Mouse (Mus musculus): Measurements from ENCODE around the gene Cyp4f17. TPM values are rescaled to one million over a fixed set of nuclear protein-coding genes. Genes with fewer than 3 reads are reported as not detected.
A peak's percentile ranks its signal among the peaks of the same experiment; 100 is the strongest.
"Not testable (repeated sequence)": the region's sequence is repeated elsewhere in the genome, so short reads cannot be mapped to it uniquely, and the experiment has no call there.

Cyp4f17 gene
- polyA plus RNA-seq, 1 experiment from 2014 or later = 7.8 TPM

DNA sequence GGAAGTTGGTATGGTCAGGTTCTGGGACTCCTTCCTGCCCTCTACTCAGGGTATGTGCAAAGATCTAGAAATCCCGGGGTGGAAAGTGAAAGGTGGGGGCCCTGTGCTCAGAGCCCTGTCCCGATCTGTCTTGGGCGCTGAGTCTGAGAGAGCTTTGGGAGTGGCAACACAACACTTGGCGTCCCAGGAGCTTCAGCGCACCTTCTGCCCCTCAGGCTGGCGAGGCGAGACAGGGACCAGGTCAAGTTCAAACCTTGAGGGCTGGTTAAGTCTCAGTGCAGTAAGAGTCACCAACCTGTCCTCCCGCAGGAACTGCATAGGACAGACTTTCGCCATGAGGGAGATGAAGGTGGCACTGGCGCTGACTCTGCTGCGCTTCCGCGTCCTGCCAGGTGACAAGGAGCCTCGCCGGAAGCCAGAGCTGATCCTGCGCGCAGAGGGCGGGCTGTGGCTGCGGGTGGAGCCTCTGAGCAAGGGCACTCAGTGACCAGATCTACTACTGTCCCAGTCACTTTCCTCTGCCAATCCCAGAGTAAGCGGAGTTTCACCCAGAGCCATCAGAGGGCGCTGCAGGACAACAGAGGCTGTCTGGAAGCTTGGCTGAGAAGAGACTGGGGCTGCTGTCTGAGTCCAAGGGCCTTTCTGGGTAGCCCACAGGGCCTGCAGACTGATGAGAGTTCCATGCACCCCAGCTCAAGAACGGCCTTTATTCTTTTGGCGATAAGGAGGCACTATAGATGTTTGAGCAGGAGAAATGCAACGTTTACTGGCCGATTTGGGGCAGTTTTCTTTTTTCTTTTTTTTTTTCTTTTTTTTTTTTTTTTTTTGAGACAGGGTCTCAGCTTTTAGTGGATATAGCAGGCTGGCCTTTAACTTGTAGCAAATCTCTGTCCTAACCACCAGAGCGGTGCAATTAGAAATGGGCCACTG, 22.8 kb downstream of the Cyp4f17 start:
- Histone ChIP-seq H3K27ac (replicated peaks) (no peak overlapping the region), H3K4me2 (replicated peaks) (peak overlapping the region; percentile 30), H3K4me3 (no peak overlapping the region), H3K9me3 (no peaks in the 10 kb centered on the region), H3K27me3 (no peaks in the 10 kb centered on the region), H3K36me3 (peaks cover 2% of the 10 kb centered on the region; the same call in 1 of the 2 replicates), H3K9ac (replicated peaks) (no peak overlapping the region), H3K4me1 (peaks cover 5% of the 10 kb centered on the region)
- ATAC-seq (replicated peaks) = 0 out of 2 replicates have a peak, but pooled peaks have one; percentile 13
- WGBS = 18% methylated on average over 26 of the region's 26 CpGs

DNA sequence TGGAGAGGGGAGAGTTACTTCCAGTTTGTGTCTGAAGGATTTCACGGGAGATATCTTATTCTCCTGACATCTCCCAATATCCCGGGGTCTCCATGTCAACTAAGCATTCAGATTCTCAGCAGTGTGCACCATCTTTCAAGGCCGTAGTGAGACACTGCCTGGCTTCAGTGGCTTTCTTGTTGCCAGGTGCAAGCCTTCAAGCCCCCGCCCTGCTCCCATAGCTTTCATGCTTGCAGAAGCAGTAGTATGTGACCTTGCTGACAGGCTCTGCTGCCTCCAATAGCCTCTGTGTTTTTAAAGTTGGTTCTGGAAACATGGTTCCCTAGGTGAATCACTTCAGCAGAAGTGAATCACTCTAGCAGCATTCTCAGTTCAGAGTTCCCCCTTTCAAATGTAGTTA, 26.5 kb downstream of the Cyp4f17 start:
- not testable (repeated sequence) for H3K36me3 ChIP-seq; H3K27me3 ChIP-seq; H3K9ac ChIP-seq (replicated peaks); H3K4me3 ChIP-seq; H3K27ac ChIP-seq (replicated peaks); H3K9me3 ChIP-seq; H3K4me2 ChIP-seq (replicated peaks); ATAC-seq (replicated peaks)
- WGBS = 72% methylated on average over 4 of the region's 4 CpGs
- peaks cover 15% of the 10 kb centered on the region for H3K4me1 ChIP-seq

DNA sequence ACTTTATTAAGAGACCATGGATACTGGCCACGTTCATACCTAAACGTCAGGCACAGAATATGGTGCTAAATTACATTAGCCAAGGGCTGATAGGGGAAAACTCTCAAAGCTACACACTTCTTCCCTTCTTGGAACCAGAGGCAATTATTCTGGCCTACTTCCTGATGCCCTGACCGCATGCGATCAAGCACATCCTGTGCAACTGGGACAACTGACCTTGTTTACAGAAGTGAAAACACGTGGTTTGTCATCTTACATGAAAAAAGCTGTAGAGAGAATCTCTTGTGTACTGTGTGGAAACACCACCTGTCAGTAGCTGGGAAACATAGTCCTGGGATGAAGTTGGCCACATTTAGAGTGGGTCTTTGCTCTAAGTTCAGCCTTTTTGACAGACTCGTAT, 28.2 kb downstream of the Cyp4f17 start:
- no peaks in the 10 kb centered on the region for H3K36me3 ChIP-seq
- H3K4me1 ChIP-seq = peaks cover 10% of the 10 kb centered on the region
- H3K4me3 ChIP-seq = no peak overlapping the region
- 89% methylated on average over 6 of the region's 6 CpGs for WGBS
- no peak overlapping the region for H3K4me2 ChIP-seq (replicated peaks)
- ATAC-seq (replicated peaks) = no peak
- no peak overlapping the region for H3K9ac ChIP-seq (replicated peaks)
- H3K9me3 ChIP-seq = no peaks in the 10 kb centered on the region
- no peak overlapping the region for H3K27ac ChIP-seq (replicated peaks)
- no peaks in the 10 kb centered on the region for H3K27me3 ChIP-seq

DNA sequence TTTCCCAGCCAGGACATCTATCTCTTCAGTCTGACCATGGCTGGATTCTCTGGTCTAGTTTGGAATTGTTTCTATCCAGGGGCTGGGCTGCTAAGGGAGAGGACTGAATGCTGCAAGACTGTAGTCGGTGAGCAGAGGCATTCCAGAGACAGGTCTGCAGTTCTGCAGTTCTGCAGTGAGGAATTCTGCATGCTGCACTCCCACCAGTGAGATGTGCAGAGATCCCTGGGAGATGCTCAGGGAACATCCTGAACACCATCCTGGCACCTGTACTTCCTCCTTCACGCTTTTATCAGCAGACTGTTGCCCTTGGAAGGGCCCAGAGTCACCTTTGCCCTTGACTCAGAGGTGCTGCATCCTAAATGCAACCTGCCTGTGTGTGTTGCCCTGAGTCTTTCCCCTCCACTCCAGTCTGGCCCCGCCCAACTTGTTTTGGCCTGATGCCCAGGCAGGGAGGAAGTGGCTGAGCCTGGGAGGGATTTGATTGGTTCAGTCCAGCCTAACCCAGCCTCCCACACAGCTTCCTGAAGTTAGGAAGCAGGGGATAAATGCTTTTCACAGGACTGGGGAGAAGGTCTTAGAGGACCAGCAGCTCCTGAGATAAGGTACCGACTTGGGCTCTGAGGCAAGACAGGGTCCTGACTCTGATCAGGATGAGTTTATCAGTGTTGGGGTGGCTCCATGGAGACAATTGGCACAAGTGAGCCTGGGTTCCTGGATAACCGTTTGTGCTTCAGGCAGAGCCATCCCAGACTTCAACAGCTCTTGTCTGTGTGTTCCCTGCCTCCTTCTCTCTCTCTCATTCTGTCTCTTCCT, 30.4 kb downstream of the Cyp4f17 start, which contains the start of gene Cyp4f16:
Gene Cyp4f16 (plus strand): TSS at position 508 of the 816 bp plus-strand sequence.
- 7% methylated on average over 5 of the region's 5 CpGs for WGBS
- peak within 1 kb of the TSS; percentile 69 for H3K4me2 ChIP-seq (replicated peaks)
- peak within 1 kb of the TSS; percentile 49 for H3K4me3 ChIP-seq
- H3K9ac ChIP-seq (replicated peaks) = peak within 1 kb of the TSS; percentile 60
- H3K4me1 ChIP-seq; H3K27me3 ChIP-seq; H3K27ac ChIP-seq (replicated peaks); H3K9me3 ChIP-seq; H3K36me3 ChIP-seq: not testable (repeated sequence)
- ATAC-seq (replicated peaks) = peak; percentile 95

DNA sequence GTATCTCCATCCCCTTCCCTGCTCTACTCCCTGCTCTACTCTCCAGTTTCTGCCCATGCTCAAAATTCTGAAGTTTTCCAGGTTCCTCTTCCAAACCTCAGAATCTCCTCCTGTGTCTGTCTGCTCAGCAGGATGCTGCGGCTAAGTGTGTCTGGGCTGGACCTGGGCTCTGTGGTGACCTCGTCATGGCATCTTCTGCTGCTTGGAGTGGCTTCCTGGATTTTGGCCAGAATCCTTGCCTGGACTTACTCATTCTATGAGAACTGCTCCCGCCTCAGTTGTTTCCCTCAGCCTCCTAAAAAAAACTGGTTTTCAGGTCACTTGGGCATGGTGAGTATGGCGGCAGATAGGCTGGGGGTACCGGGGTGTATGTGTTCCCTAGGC, 31.0 kb downstream of the Cyp4f17 start:
- peak overlapping the region; percentile 69 for H3K4me2 ChIP-seq (replicated peaks)
- H3K4me1 ChIP-seq = peaks cover 10% of the 10 kb centered on the region
- no peaks in the 10 kb centered on the region for H3K27me3 ChIP-seq
- ATAC-seq (replicated peaks) = no peak
- peak overlapping the region; percentile 49 for H3K4me3 ChIP-seq
- H3K36me3 ChIP-seq = no peaks in the 10 kb centered on the region
- H3K9me3 ChIP-seq = no peaks in the 10 kb centered on the region
- WGBS = 67% methylated on average over 5 of the region's 5 CpGs
- no peak overlapping the region for H3K27ac ChIP-seq (replicated peaks)
- peak overlapping the region; percentile 60 for H3K9ac ChIP-seq (replicated peaks)

DNA sequence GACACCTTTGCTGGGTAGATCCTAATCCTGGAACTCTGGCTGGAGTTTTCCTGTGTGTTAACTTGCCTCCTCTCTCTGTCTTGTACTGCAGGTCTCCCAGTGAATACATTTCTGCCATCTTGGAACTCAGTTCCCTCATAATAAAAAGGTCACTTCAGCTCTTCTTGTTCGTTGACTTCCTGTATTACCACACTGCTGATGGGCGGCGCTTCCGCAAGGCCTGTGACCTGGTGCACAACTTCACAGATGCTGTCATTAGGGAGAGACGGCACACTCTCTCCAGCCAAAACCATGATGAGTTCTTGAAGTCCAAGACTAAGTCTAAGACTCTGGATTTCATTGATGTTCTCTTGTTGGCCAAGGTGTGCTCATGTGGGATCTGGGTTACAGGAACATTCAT, 38.9 kb downstream of the Cyp4f17 start:
- not testable (repeated sequence) for ATAC-seq (replicated peaks); H3K27ac ChIP-seq (replicated peaks); H3K27me3 ChIP-seq; H3K36me3 ChIP-seq; H3K4me2 ChIP-seq (replicated peaks); H3K9ac ChIP-seq (replicated peaks); H3K4me1 ChIP-seq; H3K9me3 ChIP-seq; H3K4me3 ChIP-seq
- 92% methylated on average over 5 of the region's 5 CpGs for WGBS

DNA sequence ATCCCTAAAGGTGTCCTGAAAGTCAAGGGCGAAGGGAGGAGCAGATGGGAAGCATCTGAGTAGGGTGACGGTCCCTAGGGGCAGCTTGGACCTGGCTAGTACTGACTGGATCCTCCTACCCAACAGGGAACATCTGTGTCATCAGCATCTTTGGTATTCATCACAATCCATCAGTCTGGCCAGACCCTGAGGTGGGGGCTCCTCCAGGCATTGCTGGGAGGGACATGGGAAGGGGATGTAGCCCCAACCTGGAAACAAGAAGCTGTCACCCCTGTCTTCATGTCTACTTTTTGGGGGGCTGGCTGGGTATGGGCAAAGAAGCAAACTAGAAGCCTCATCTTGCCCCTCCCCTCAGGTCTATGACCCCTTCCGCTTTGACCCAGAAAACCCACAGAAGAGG, 44.5 kb downstream of the Cyp4f17 start:
- H3K9ac ChIP-seq (replicated peaks) = peak overlapping the region; percentile 40; the same call in 1 of the 2 replicates
- WGBS = 93% methylated on average over 3 of the region's 3 CpGs
- H3K36me3 ChIP-seq; H3K27me3 ChIP-seq; H3K9me3 ChIP-seq; H3K27ac ChIP-seq (replicated peaks); H3K4me1 ChIP-seq: not testable (repeated sequence)
- H3K4me2 ChIP-seq (replicated peaks) = peak overlapping the region; percentile 48
- ATAC-seq (replicated peaks) = peak; percentile 38; the same call in 1 of the 2 replicates
- H3K4me3 ChIP-seq = peak overlapping the region; percentile 35; the same call in 1 of the 2 replicates

DNA sequence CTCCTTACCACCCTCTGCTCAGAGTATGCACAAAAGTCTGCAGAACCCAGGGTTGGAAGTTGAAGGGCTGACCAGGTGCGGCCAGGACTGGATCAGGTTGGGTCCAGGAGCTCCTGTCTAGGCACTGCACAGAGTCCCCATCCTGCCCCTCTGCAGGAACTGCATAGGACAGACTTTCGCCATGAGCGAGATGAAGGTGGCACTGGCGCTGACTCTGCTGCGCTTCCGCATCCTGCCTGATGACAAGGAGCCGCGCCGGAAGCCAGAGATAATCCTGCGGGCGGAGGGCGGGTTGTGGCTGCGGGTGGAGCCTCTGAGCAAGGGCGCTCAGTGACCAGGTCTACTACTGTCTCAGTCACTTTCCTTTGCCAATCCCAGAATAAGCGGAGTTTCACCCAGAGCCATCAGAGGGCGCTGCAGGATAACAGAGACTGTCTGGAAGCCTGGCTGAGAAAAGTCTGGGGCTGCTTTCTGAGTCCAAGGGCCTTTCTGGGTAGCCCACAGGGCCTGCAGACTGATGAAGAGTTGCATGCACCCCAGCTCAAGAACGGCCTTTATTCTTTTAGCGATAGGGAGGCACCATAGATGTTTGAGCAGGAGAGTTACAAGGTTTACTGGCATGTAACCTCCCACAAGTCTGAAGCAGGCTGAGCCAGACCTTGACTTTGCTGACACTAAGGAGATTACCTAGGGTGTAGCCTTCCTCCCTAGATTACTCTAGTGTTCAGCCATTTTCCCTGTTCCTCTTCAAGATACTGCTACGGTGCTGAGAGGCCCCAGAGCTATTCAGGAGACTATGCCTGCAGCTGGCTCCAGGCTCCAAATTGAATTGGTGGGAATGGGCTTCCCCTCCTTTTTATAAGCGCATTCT, 45.3 kb downstream of the Cyp4f17 start:
- H3K4me1 ChIP-seq = peaks cover 6% of the 10 kb centered on the region
- no peak overlapping the region for H3K27ac ChIP-seq (replicated peaks)
- H3K36me3 ChIP-seq = no peaks in the 10 kb centered on the region
- H3K9me3 ChIP-seq = no peaks in the 10 kb centered on the region
- WGBS = 9% methylated on average over 20 of the region's 20 CpGs
- H3K4me3 ChIP-seq = peak overlapping the region; percentile 35
- H3K9ac ChIP-seq (replicated peaks) = peak overlapping the region; percentile 40
- no peaks in the 10 kb centered on the region for H3K27me3 ChIP-seq
- H3K4me2 ChIP-seq (replicated peaks) = peak overlapping the region; percentile 48
- peak; percentile 78 for ATAC-seq (replicated peaks)

DNA sequence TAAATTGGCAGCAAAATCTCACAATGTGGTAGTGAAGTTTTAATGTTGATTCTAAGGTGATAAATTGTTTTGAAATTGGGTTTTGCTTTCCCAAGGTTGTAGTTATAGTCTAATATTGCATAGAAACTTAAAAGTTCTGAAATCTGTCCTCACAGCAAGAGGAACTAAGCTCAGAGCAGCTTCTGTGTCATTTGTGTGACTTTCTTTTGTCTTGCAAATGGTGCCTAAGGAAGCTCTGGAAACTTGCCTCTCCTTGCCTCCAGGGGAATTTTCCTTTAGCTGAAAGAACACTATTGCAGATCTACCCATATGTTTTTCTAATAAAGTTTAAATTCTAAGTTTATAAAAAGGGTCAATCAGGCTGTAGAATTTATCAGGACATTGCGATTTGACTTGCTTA, 47.2 kb downstream of the Cyp4f17 start:
- H3K4me2 ChIP-seq (replicated peaks); H3K9me3 ChIP-seq; H3K27ac ChIP-seq (replicated peaks); H3K4me1 ChIP-seq; ATAC-seq (replicated peaks); H3K4me3 ChIP-seq; H3K27me3 ChIP-seq; H3K36me3 ChIP-seq; H3K9ac ChIP-seq (replicated peaks): not testable (repeated sequence)
- 45% methylated on average over 1 of the region's 1 CpGs for WGBS

DNA sequence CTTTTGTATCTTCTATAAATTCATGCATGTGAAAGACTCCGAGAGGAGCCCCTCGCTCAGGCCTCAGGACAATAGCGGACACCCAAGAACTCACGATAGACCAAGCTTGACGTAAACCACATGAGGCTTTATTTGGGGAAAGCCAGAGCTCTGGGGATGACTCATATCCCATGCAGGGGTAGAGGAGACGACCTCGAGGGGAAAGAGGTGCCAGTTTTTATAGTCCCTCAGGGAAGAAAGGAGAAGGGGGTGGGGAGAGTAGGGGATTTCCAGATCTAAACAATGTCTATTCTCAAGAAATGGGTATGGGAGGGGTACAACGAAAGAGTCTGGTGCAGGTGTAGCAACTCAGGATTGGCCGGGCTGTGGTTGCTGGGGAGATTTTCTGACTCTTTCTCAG, 48.5 kb downstream of the Cyp4f17 start:
- H3K27me3 ChIP-seq; ATAC-seq (replicated peaks); H3K36me3 ChIP-seq; H3K9me3 ChIP-seq; H3K27ac ChIP-seq (replicated peaks); H3K9ac ChIP-seq (replicated peaks); H3K4me2 ChIP-seq (replicated peaks); H3K4me3 ChIP-seq; H3K4me1 ChIP-seq: not testable (repeated sequence)
- WGBS = 77% methylated on average over 9 of the region's 9 CpGs

DNA sequence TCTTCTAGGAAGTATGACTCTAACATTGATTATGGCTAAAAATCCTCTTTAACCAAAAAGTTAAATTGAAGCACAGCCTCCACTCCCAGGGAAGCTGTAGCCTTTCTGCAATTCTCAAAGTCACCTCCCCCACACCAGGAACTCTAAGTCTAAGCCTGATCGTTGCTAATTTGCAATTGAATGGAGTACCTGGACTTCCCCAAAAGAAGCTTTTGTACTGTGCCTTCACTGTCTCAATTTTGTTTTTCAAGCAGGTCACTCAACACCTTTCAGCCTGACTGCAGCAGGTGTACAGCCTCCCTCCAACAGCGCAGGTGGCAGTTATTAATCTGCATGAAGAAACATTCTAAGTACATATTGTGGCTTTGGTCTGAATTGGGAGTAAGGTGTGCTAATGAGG, 57.5 kb downstream of the Cyp4f17 start:
- not testable (repeated sequence) for H3K4me2 ChIP-seq (replicated peaks); H3K4me3 ChIP-seq; H3K9me3 ChIP-seq; H3K9ac ChIP-seq (replicated peaks); ATAC-seq (replicated peaks); H3K27ac ChIP-seq (replicated peaks); H3K27me3 ChIP-seq; H3K4me1 ChIP-seq; H3K36me3 ChIP-seq
- 76% methylated on average over 2 of the region's 2 CpGs for WGBS

Data from forebrain, embryonic 15.5 days (tissue).